9 mouse cellular contexts compared by ENCODE assay signal in genomic region chr11:113617132-113617911, GRCm38 (mm10). TPM values are rescaled to one million over a fixed set of nuclear protein-coding genes. Genes with fewer than 3 reads are reported as not detected.
A peak's percentile ranks its signal among the peaks of the same experiment; 100 is the strongest.
DNase-seq lines count a peak whose midpoint lies in the region; ATAC-seq and TF ChIP-seq lines count a peak whose summit lies in the region.
"Had no signal": no experiment of that assay in that cellular context is flagged by ENCODE, and none has a peak within 500 bp of the region (broad histone marks: within the 10 kb centered on the region; RNA-seq: fewer than 3 reads in every experiment).

No protein-coding gene starts in this region.

- H3K9ac ChIP-seq in heart, adult 2 months (ENCODE audit: low read depth, low read length): no peak overlapping the region
- no peak overlapping the region for H3K9ac ChIP-seq in heart, embryonic 11.5 days (ENCODE audit: low read depth, low read length)
- H3K9ac ChIP-seq in neural tube, embryonic 11.5 days (ENCODE audit: low read length): no peak overlapping the region

- peak; percentile 78 for TF ChIP-seq CTCF in heart, adult 2 months (IDR thresholded peaks at IDR 0.05)

- no peaks in the 10 kb centered on the region for H3K36me3 ChIP-seq in heart, adult 2 months (ENCODE audit: control insufficient read depth, insufficient read depth, low read length)
- no peaks in the 10 kb centered on the region for H3K36me3 ChIP-seq in heart, embryonic 11.5 days (ENCODE audit: control insufficient read depth, insufficient read depth, low read length)
- H3K36me3 ChIP-seq in neural tube, embryonic 11.5 days (ENCODE audit: control insufficient read depth, insufficient read depth, low read length): no peaks in the 10 kb centered on the region

- H3K79me2 ChIP-seq in heart, adult 2 months (replicated peaks; ENCODE audit: control insufficient read depth, insufficient read depth, low read length): no peaks in the 10 kb centered on the region

- WGBS in heart, adult 2 months: 51% methylated on average over 14 of the region's 14 CpGs
- 52% methylated on average over 14 of the region's 14 CpGs for WGBS in heart, embryonic 11.5 days (ENCODE audit: insufficient replicate concordance)
- 40% methylated on average over 14 of the region's 14 CpGs for WGBS in neural tube, embryonic 11.5 days

- no peak for ATAC-seq in heart, embryonic 11.5 days (replicated peaks; ENCODE audit: insufficient number of reproducible peaks, low FRiP score, low TSS enrichment)
- peak; percentile 43; a peak in 3 of 4 replicates for ATAC-seq in hematopoietic stem cell, adult 5-6 weeks (replicated peaks in 1 of 2; ENCODE audit: insufficient read depth in 1 of 2, low FRiP score in 2 of 2, low TSS enrichment in 1 of 2, low read depth in 1 of 2, poor library complexity in 2 of 2, severe bottlenecking in 2 of 2)
- ATAC-seq in neural tube, embryonic 11.5 days (ENCODE audit: insufficient read depth, low FRiP score, low TSS enrichment): no peak

- H3K4me2 ChIP-seq in heart, embryonic 11.5 days: no peak overlapping the region
- H3K4me2 ChIP-seq in neural tube, embryonic 11.5 days (ENCODE audit: low read depth): no peak overlapping the region

- H3K4me3 ChIP-seq in heart, adult 2 months: no peak overlapping the region
- H3K4me3 ChIP-seq in heart, embryonic 11.5 days (ENCODE audit: low read depth, low read length): no peak overlapping the region
- H3K4me3 ChIP-seq in neural tube, embryonic 11.5 days (ENCODE audit: low read depth, low read length): no peak overlapping the region

- H3K27ac ChIP-seq in heart, adult 2 months: no peak overlapping the region
- H3K27ac ChIP-seq in heart, embryonic 11.5 days (ENCODE audit: low read depth, low read length): no peak overlapping the region
- no peak overlapping the region for H3K27ac ChIP-seq in neural tube, embryonic 11.5 days (ENCODE audit: low read depth, low read length)
- H3K27ac ChIP-seq: macrophage had no signal

- H3K27me3 ChIP-seq in heart, adult 2 months (ENCODE audit: control insufficient read depth, insufficient read depth, low read length): peaks cover 6% of the 10 kb centered on the region; the same call in 1 of the 2 replicates
- H3K27me3 ChIP-seq in heart, embryonic 11.5 days (ENCODE audit: control insufficient read depth, insufficient read depth, low read length): peaks cover 44% of the 10 kb centered on the region
- peaks cover 24% of the 10 kb centered on the region for H3K27me3 ChIP-seq in neural tube, embryonic 11.5 days (ENCODE audit: control insufficient read depth, insufficient read depth, low read length)

- no peak for TF ChIP-seq POLR2A in heart, adult 2 months (IDR thresholded peaks at IDR 0.05; ENCODE audit: insufficient read depth, low read depth, low read length)

- peaks cover 2% of the 10 kb centered on the region; the same call in 1 of the 2 replicates for H3K4me1 ChIP-seq in heart, adult 2 months (ENCODE audit: control insufficient read depth, insufficient read depth, low read length)
- H3K4me1 ChIP-seq in heart, embryonic 11.5 days (ENCODE audit: control insufficient read depth, insufficient read depth, low read length): peaks cover 12% of the 10 kb centered on the region; the same call in 1 of the 2 replicates
- peaks cover 21% of the 10 kb centered on the region for H3K4me1 ChIP-seq in neural tube, embryonic 11.5 days (ENCODE audit: control insufficient read depth, insufficient read depth, low read length)

- peak; percentile 25 to 47 for DNase-seq in heart, adult 2 months
- DNase-seq in Muller cell, postnatal 12 days (ENCODE audit: inconsistent ontology term): peak; percentile 62
- DNase-seq in cerebellum, postnatal 36 days: peak; percentile 63 to 65
- DNase-seq in left cerebral cortex, postnatal 4 days: peak; percentile 85
- peak; percentile 67 for DNase-seq in neural tube, embryonic 11.5 days (ENCODE audit: low spot score)
- peak; percentile 27 for DNase-seq in testis, postnatal 14 days (ENCODE audit: low spot score)

- intact Hi-C loops in heart, adult 2 months (cut with DNase I): loop anchor here (5.0 kb wide), 1 partner anchor 320 kb away; no protein-coding TSS in a partner anchor
- intact Hi-C loops in left cerebral cortex, postnatal 4 days (cut with DNase I): no loop called here

- no peak for TF ChIP-seq EP300 in heart, adult 2 months (IDR thresholded peaks at IDR 0.05; ENCODE audit: insufficient read depth, low read depth, low read length)

- no peaks in the 10 kb centered on the region for H3K9me3 ChIP-seq in heart, embryonic 11.5 days (replicated peaks; ENCODE audit: control insufficient read depth, low read length)
- no peaks in the 10 kb centered on the region for H3K9me3 ChIP-seq in neural tube, embryonic 11.5 days (ENCODE audit: control insufficient read depth, low read length)

RNA-seq across cellular contexts. Expression of gene Sstr2, which starts 1.8 kb away (rescaled TPM):
- not detected for total RNA-seq in heart, adult 2 months (2021)
- not detected in 2 replicates for polyA plus RNA-seq in heart, adult 2 months (2012; rRNA removed)
- polyA plus RNA-seq in heart, embryonic 11.5 days (2014; fragmentation: Nextera tagmentation; extraction: Ambion mirVana): 0.79 and 1.0 TPM in 2 replicates
- 11.8 and 18.3 TPM in 2 replicates for total RNA-seq in hematopoietic stem cell, adult 5-6 weeks (2017)
- 10 to 100 TPM; 21.2 to 23.0 TPM for total RNA-seq in left cerebral cortex, postnatal 4 days (2021)
- polyA plus RNA-seq in neural tube, embryonic 11.5 days (2014; fragmentation: Nextera tagmentation; extraction: Ambion mirVana): 20.5 and 23.8 TPM in 2 replicates
- polyA plus RNA-seq: macrophage had no signal

RNA-seq across cellular contexts. Expression of gene Cog1, which starts 31.6 kb away (rescaled TPM):
- 10 to 100 TPM; 16.9 to 18.6 TPM for total RNA-seq in heart, adult 2 months (2021)
- 25.2 and 32.7 TPM in 2 replicates for polyA plus RNA-seq in heart, adult 2 months (2012; rRNA removed)
- 19.2 and 19.4 TPM in 2 replicates for polyA plus RNA-seq in heart, embryonic 11.5 days (2014; fragmentation: Nextera tagmentation; extraction: Ambion mirVana)
- 14.5 and 16.1 TPM in 2 replicates for total RNA-seq in hematopoietic stem cell, adult 5-6 weeks (2017)
- 10 to 100 TPM; 36.2 to 36.4 TPM for total RNA-seq in left cerebral cortex, postnatal 4 days (2021)
- 44.3 and 47.7 TPM in 2 replicates for polyA plus RNA-seq in neural tube, embryonic 11.5 days (2014; fragmentation: Nextera tagmentation; extraction: Ambion mirVana)

RNA-seq across cellular contexts. Expression of gene Slc39a11, which starts 32.6 kb away (rescaled TPM):
- 1 to 10 TPM; 2.6 to 2.7 TPM for total RNA-seq in heart, adult 2 months (2021)
- 3.7 and 5.6 TPM in 2 replicates for polyA plus RNA-seq in heart, adult 2 months (2012; rRNA removed)
- polyA plus RNA-seq in heart, embryonic 11.5 days (2014; fragmentation: Nextera tagmentation; extraction: Ambion mirVana): 17.1 and 18.7 TPM in 2 replicates
- total RNA-seq in hematopoietic stem cell, adult 5-6 weeks (2017): 26.6 and 40.3 TPM in 2 replicates
- 10 to 100 TPM; 23.5 to 26.1 TPM for total RNA-seq in left cerebral cortex, postnatal 4 days (2021)
- polyA plus RNA-seq in neural tube, embryonic 11.5 days (2014; fragmentation: Nextera tagmentation; extraction: Ambion mirVana): 20.1 and 20.5 TPM in 2 replicates

Comparison
In these comparisons a context has a peak if more than half of its experiments do, and no peak if none do; other contexts are left out.
1. DNase-seq: peak in every context shown above with its lines; median percentile 85 in left cerebral cortex, postnatal 4 days; 67 in neural tube, embryonic 11.5 days; 64 in cerebellum, postnatal 36 days; 62 in Muller cell, postnatal 12 days; 36 in heart, adult 2 months; 27 in testis, postnatal 14 days.
2. ATAC-seq: peak in hematopoietic stem cell, adult 5-6 weeks (2 of 2); none in heart, embryonic 11.5 days (single experiment) and neural tube, embryonic 11.5 days (single experiment).
3. RNA of gene Sstr2, which starts 1.8 kb away (total RNA-seq): 21.2 to 23.0 TPM in left cerebral cortex, postnatal 4 days and 11.8 to 18.3 TPM in hematopoietic stem cell, adult 5-6 weeks; not detected in heart, adult 2 months; every median in the first group is over 10 times any median in the second.